Mouse (Mus musculus): Measurements from ENCODE around the gene Zfp740. TPM values are rescaled to one million over a fixed set of nuclear protein-coding genes. Genes with fewer than 3 reads are reported as not detected.

The Zfp740 gene
- polyA plus RNA-seq (2014; fragmentation: Illumina TruSeq; extraction: RNeasy Lipid Tissue Mini Kit (QIAGEN cat#74804); ENCODE audit: insufficient read depth, low read depth, low replicate concordance) = 35.1 TPM

DNA sequence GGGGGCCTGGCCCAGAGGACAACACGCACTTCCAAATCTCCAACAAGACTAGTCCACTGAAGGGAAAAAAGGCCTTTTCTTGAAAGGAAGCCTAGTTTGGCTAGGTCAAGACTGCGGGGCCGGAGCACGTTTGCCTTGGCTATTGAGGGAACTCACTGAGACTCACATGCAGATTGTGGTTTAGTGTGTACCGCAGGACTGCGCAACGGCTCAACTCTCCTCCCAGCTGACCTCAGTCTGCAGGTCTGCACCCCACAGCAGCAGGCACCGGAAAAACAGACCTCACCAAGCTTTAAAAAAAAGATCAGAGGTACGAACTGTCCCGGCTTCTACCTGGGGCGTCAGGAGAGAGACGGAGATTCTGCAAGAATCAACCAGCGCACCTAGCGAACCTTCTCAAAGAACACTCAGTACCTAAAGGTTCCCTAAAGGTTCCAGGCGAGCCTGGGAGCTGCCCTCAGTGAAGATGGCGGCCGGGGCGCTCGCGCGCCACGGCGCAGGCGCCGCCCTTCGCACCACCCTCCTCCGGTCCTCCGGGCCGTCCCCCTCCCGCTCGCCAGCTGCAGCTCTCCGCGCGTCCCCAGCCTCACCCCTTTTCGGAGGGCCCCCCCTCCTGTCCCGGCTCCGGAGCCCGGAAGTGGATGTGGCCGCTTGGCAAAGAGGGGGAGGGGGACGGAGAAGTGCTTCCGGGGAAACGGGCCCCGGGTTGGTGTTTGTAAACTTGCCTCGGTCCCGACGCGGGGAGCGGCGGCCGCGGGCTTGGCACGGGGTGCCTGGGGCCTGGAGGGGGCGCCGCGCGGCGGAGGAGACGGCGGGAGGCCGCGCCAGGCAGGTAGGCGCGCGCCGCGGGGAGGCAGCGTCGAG lies at the start of gene Zfp740:
TSS of gene Zfp740 (plus strand) at position 279 of the 864 bp plus-strand sequence.

DNA sequence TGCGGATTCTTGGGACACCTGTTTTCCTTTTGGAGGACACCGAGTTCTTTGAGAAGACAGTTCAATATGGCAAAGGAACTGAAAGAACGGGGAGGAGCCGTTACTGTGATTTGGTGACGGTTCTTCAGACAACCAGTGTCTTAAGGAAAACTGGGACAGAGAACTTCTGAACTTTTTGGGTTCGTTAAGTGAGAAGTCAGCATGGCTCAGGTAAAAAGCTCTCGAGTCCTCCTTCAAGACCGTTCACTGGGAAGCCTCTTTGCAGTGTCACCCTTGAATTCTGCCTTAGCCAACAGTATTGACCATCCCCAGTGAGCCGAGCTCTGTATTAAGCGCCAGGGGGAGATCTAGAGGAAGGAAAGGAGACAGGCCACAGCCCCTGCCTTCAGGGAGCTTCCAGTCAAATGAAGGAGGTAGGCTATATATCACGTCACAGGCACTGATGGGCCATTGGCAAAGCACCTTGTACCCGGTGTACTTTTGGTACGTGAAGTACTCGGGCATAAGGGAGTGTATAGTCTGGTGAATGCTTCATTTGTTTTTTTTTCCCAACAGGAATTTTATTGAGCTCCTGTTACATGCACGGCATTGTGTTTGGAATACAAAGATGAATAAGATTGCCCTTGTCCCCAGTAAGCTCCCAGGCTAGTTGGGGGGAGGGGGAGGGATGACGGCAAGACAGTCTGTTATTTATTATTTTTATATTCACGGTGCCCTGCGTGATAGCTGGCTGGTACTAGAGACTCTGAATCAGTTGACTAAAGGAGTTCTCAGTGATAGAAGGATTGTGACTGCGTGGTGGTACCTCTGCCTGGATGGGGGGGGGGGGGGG lies 1.8 kb downstream of the Zfp740 start, which contains the start of gene Csad:
TSS of gene Csad (minus strand) at position 51 of the 832 bp plus-strand sequence.

DNA sequence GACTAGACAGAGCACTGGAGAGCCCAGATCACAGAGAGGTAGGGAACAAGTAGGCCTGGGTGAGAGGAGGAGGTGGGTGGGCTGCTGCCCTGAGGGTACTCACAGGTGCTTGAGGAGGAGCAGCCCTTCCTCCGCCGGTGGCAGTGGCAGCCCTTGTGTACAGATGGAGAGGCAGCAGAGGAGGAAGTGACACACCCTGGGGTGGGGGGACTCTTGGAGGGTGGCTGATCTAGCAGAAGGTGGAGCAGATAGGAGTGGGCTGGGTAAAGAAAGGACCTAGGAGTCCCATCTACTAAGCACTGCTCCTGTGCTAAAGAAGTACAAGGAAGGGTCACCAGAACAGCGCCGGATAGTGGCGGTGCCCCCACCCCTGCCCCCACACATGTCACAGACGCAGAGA lies 28.7 kb downstream of the Zfp740 start, which contains the start of gene Itgb7:
TSS of gene Itgb7 (minus strand) at position 197 of the 400 bp plus-strand sequence.

DNA sequence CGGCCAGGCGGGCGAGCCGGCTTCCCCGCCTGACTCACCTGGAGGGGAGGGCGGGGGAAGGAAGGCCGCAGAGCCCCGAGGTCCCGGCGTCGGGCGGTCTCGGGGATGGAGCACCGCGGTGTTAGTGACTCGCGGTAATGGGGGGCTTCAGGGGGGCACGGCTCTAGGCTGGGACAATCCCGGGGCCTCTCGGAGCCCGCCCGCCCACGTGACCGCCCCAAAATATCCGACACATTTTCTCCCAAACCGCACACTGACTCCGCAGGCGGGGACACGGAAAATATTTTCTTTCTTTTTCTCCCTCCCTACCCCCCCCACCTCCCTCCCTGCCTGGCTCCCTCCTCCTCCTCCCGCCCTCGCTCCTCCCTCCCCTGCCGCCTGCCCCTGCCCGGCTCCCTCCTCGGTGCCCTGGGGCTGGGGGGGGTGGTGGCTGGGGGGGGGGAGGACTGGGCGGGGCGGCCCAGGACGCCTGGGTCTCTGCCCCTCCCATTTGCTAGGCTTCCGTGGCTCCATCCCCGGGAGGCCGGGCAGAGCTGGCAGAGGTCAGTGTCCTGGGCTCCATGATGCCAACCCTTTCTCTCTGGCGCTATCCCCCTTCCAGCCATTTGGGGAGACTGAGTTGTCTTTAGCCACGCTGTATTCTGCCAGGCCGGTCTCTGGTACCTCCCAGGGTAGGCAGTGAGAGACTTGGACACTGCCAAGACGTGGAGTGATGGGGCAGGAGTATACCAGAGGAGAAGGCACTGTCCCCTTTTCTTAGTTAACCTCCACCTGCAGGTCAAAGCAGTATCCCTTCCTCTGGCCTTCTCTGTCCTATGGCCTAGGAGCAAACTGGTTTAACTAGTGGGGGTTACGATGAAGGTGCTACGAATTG lies 54.4 kb downstream of the Zfp740 start, which contains the start of gene Rarg:
TSS of gene Rarg (minus strand) at position 316 of the 874 bp plus-strand sequence.

Other genes with a start within 250 kb of the Zfp740 start
- 0.10 TPM for gene Krt78, start 249.0 kb upstream of the Zfp740 start, polyA plus RNA-seq (2014; fragmentation: Illumina TruSeq; extraction: RNeasy Lipid Tissue Mini Kit (QIAGEN cat#74804); ENCODE audit: insufficient read depth, low read depth, low replicate concordance)
- gene Krt8, start 198.8 kb upstream of the Zfp740 start, polyA plus RNA-seq (2014; fragmentation: Illumina TruSeq; extraction: RNeasy Lipid Tissue Mini Kit (QIAGEN cat#74804); ENCODE audit: insufficient read depth, low read depth, low replicate concordance) = 137 TPM
- 91.4 TPM for gene Krt18, start 175.1 kb upstream of the Zfp740 start, polyA plus RNA-seq (2014; fragmentation: Illumina TruSeq; extraction: RNeasy Lipid Tissue Mini Kit (QIAGEN cat#74804); ENCODE audit: insufficient read depth, low read depth, low replicate concordance)
- 66.8 TPM for gene Eif4b, start 129.5 kb upstream of the Zfp740 start, polyA plus RNA-seq (2014; fragmentation: Illumina TruSeq; extraction: RNeasy Lipid Tissue Mini Kit (QIAGEN cat#74804); ENCODE audit: insufficient read depth, low read depth, low replicate concordance)
- gene Tns2, start 102.8 kb upstream of the Zfp740 start, polyA plus RNA-seq (2014; fragmentation: Illumina TruSeq; extraction: RNeasy Lipid Tissue Mini Kit (QIAGEN cat#74804); ENCODE audit: insufficient read depth, low read depth, low replicate concordance) = 166 TPM
- gene Spryd3, start 67.0 kb upstream of the Zfp740 start, polyA plus RNA-seq (2014; fragmentation: Illumina TruSeq; extraction: RNeasy Lipid Tissue Mini Kit (QIAGEN cat#74804); ENCODE audit: insufficient read depth, low read depth, low replicate concordance) = 27.8 TPM
- gene Igfbp6, start 58.9 kb upstream of the Zfp740 start, polyA plus RNA-seq (2014; fragmentation: Illumina TruSeq; extraction: RNeasy Lipid Tissue Mini Kit (QIAGEN cat#74804); ENCODE audit: insufficient read depth, low read depth, low replicate concordance) = 398 TPM
- 0.20 TPM for gene Soat2, start 52.7 kb upstream of the Zfp740 start, polyA plus RNA-seq (2014; fragmentation: Illumina TruSeq; extraction: RNeasy Lipid Tissue Mini Kit (QIAGEN cat#74804); ENCODE audit: insufficient read depth, low read depth, low replicate concordance)
- 26.9 TPM for gene Csad, start 1.5 kb downstream of the Zfp740 start, polyA plus RNA-seq (2014; fragmentation: Illumina TruSeq; extraction: RNeasy Lipid Tissue Mini Kit (QIAGEN cat#74804); ENCODE audit: insufficient read depth, low read depth, low replicate concordance)
- gene Itgb7, start 28.7 kb downstream of the Zfp740 start, polyA plus RNA-seq (2014; fragmentation: Illumina TruSeq; extraction: RNeasy Lipid Tissue Mini Kit (QIAGEN cat#74804); ENCODE audit: insufficient read depth, low read depth, low replicate concordance) = 31.0 TPM
- 32.8 TPM for gene Rarg, start 54.3 kb downstream of the Zfp740 start, polyA plus RNA-seq (2014; fragmentation: Illumina TruSeq; extraction: RNeasy Lipid Tissue Mini Kit (QIAGEN cat#74804); ENCODE audit: insufficient read depth, low read depth, low replicate concordance)
- gene Gm9918, start 67.3 kb downstream of the Zfp740 start, polyA plus RNA-seq (2014; fragmentation: Illumina TruSeq; extraction: RNeasy Lipid Tissue Mini Kit (QIAGEN cat#74804); ENCODE audit: insufficient read depth, low read depth, low replicate concordance) = 0.10 TPM
- 38.5 TPM for gene Mfsd5, start 76.2 kb downstream of the Zfp740 start, polyA plus RNA-seq (2014; fragmentation: Illumina TruSeq; extraction: RNeasy Lipid Tissue Mini Kit (QIAGEN cat#74804); ENCODE audit: insufficient read depth, low read depth, low replicate concordance)
- 1.2 TPM for gene Espl1, start 93.0 kb downstream of the Zfp740 start, polyA plus RNA-seq (2014; fragmentation: Illumina TruSeq; extraction: RNeasy Lipid Tissue Mini Kit (QIAGEN cat#74804); ENCODE audit: insufficient read depth, low read depth, low replicate concordance)
- 792 TPM for gene Pfdn5, start 122.9 kb downstream of the Zfp740 start, polyA plus RNA-seq (2014; fragmentation: Illumina TruSeq; extraction: RNeasy Lipid Tissue Mini Kit (QIAGEN cat#74804); ENCODE audit: insufficient read depth, low read depth, low replicate concordance)
- gene Myg1, start 128.5 kb downstream of the Zfp740 start, polyA plus RNA-seq (2014; fragmentation: Illumina TruSeq; extraction: RNeasy Lipid Tissue Mini Kit (QIAGEN cat#74804); ENCODE audit: insufficient read depth, low read depth, low replicate concordance) = 41.8 TPM
- gene Aaas, start 147.5 kb downstream of the Zfp740 start, polyA plus RNA-seq (2014; fragmentation: Illumina TruSeq; extraction: RNeasy Lipid Tissue Mini Kit (QIAGEN cat#74804); ENCODE audit: insufficient read depth, low read depth, low replicate concordance) = 13.3 TPM
- not detected for gene Sp7, start 163.9 kb downstream of the Zfp740 start, polyA plus RNA-seq (2014; fragmentation: Illumina TruSeq; extraction: RNeasy Lipid Tissue Mini Kit (QIAGEN cat#74804); ENCODE audit: insufficient read depth, low read depth, low replicate concordance)
- 12.7 TPM for gene Sp1, start 202.9 kb downstream of the Zfp740 start, polyA plus RNA-seq (2014; fragmentation: Illumina TruSeq; extraction: RNeasy Lipid Tissue Mini Kit (QIAGEN cat#74804); ENCODE audit: insufficient read depth, low read depth, low replicate concordance)
- gene Amhr2, start 242.1 kb downstream of the Zfp740 start, polyA plus RNA-seq (2014; fragmentation: Illumina TruSeq; extraction: RNeasy Lipid Tissue Mini Kit (QIAGEN cat#74804); ENCODE audit: insufficient read depth, low read depth, low replicate concordance) = 9.2 TPM

All from lung, adult 10 weeks (tissue).